Mouse (Mus musculus) gastrocnemius, adult 2 months (tissue): Measurements from ENCODE around the gene Evi5. TPM values are rescaled to one million over a fixed set of nuclear protein-coding genes. Genes with fewer than 3 reads are reported as not detected.

Experiments used
- DNase-seq: peaks from one replicate; pipeline ENCODE4 v3.0.0; 2022
- H3K27ac ChIP-seq: fragments of 200-600 bp; 2 replicates; pipeline ENCODE4 v1.8.1; 2022; ENCODE audit warnings: mild to moderate bottlenecking
- H3K4me3 ChIP-seq: fragments of 200-600 bp; 2 replicates; pipeline ENCODE4 v1.8.1; 2022; ENCODE audit warnings: mild to moderate bottlenecking, moderate library complexity
- CTCF ChIP-seq: fragments of 200-600 bp; IDR thresholded peaks from 2 replicates; pipeline ENCODE4 v1.8.1; 2022; ENCODE audit warnings: antibody characterized with exemption, mild to moderate bottlenecking, moderate library complexity
- intact Hi-C: fragments of 180-260 bp; cut with DNase I; formaldehyde crosslinking; loops from one replicate; pipeline ENCODE4 v1.15.1; 2025
- total RNA-seq, 2 experiments: library from RNA; stranded (reverse); gene quantifications; 2 replicates each; pipeline ENCODE4 v1.2.3; 2021

Gene Evi5
- total RNA-seq, 2 experiments from 2014 or later: 16.6 to 17.5 TPM

GRCm38 (mm10) chr5:107723541-107724511 is 151.1 kb downstream of the Evi5 start:
- no peak for DNase-seq
- intact Hi-C loops: no loop called here
- no peak for TF ChIP-seq CTCF
- H3K4me3 ChIP-seq: peak overlapping the region; percentile 68
- no peak overlapping the region for H3K27ac ChIP-seq

GRCm38 (mm10) chr5:107722661-107723532 is 152.0 kb downstream of the Evi5 start:
- no peak for DNase-seq
- no peak for TF ChIP-seq CTCF
- H3K4me3 ChIP-seq: peak overlapping the region; percentile 68
- intact Hi-C loops: no loop called here
- H3K27ac ChIP-seq: no peak overlapping the region

GRCm38 (mm10) chr5:107721638-107722011 is 153.3 kb downstream of the Evi5 start:
- Histone ChIP-seq H3K4me3 (peak overlapping the region; percentile 40), H3K27ac (no peak overlapping the region)
- intact Hi-C loops: no loop called here
- TF ChIP-seq CTCF: no peak
- DNase-seq: no peak

GRCm38 (mm10) chr5:107720991-107721637 is 153.8 kb downstream of the Evi5 start:
- intact Hi-C loops: no loop called here
- DNase-seq: no peak
- H3K4me3 ChIP-seq: peak overlapping the region; percentile 40

GRCm38 (mm10) chr5:107720511-107720910 is 154.4 kb downstream of the Evi5 start:
- H3K4me3 ChIP-seq: no peak overlapping the region
- TF ChIP-seq CTCF: no peak
- intact Hi-C loops: no loop called here
- no peak for DNase-seq
- no peak overlapping the region for H3K27ac ChIP-seq

More at GRCm38 (mm10) chr5:107720991-107721637, 153.8 kb downstream of the Evi5 start:
- H3K27ac ChIP-seq: no peak overlapping the region
- TF ChIP-seq CTCF: no peak

GRCm38 (mm10) chr5:107719786-107720185 is 155.1 kb downstream of the Evi5 start:
- TF ChIP-seq CTCF: no peak
- intact Hi-C loops: no loop called here
- Histone ChIP-seq H3K4me3 (no peak overlapping the region), H3K27ac (no peak overlapping the region)
- DNase-seq: no peak

GRCm38 (mm10) chr5:107719209-107719608 is 155.7 kb downstream of the Evi5 start:
- no peak overlapping the region for H3K4me3 ChIP-seq
- TF ChIP-seq CTCF: no peak

GRCm38 (mm10) chr5:107717871-107718361 is 157.0 kb downstream of the Evi5 start:
- no peak for DNase-seq
- Histone ChIP-seq H3K27ac (no peak overlapping the region), H3K4me3 (no peak overlapping the region)
- no peak for TF ChIP-seq CTCF
- intact Hi-C loops: no loop called here

More at GRCm38 (mm10) chr5:107719209-107719608, 155.7 kb downstream of the Evi5 start:
- intact Hi-C loops: no loop called here
- no peak for DNase-seq
- H3K27ac ChIP-seq: no peak overlapping the region

- no peak for DNase-seq
- intact Hi-C loops: no loop called here
- H3K27ac ChIP-seq: no peak overlapping the region
- H3K4me3 ChIP-seq: no peak overlapping the region
- TF ChIP-seq CTCF: no peak
These were observed 163.2 kb downstream of the Evi5 start for GRCm38 (mm10) chr5:107711689-107712088.

- DNase-seq: no peak
- Histone ChIP-seq H3K27ac (no peak overlapping the region), H3K4me3 (no peak overlapping the region)
- intact Hi-C loops: no loop called here
- TF ChIP-seq CTCF: no peak
These were observed 166.6 kb downstream of the Evi5 start for GRCm38 (mm10) chr5:107708124-107708797.

GRCm38 (mm10) chr5:107706262-107706661 is 168.6 kb downstream of the Evi5 start:
- DNase-seq: no peak
- Histone ChIP-seq H3K27ac (no peak overlapping the region), H3K4me3 (no peak overlapping the region)
- intact Hi-C loops: no loop called here
- no peak for TF ChIP-seq CTCF

GRCm38 (mm10) chr5:107705756-107706155 is 169.2 kb downstream of the Evi5 start:
- Histone ChIP-seq H3K4me3 (no peak overlapping the region), H3K27ac (no peak overlapping the region)
- no peak for TF ChIP-seq CTCF
- DNase-seq: no peak
- intact Hi-C loops: no loop called here
